Mouse (Mus musculus) embryonic facial prominence, embryonic 14.5 days (tissue): ENCODE data around the gene Fn1. TPM values are rescaled to one million over a fixed set of nuclear protein-coding genes. Genes with fewer than 3 reads are reported as not detected.

ENCODE experiments used
- ATAC-seq: fragments of 200-750 bp; cut with Nextera tagmentation; 2 replicates; pipeline ENCODE4 v1.8.0; 2017; ENCODE audit warnings: low read depth, moderate number of reproducible peaks, moderate TSS enrichment
- DNase-seq: peaks from one replicate; pipeline ENCODE4 v3.0.0-alpha.2; 2015; ENCODE audit warnings: low spot score
- H3K27ac ChIP-seq: fragments of 300-500 bp; sonication (generic); replicated peaks from 2 replicates; pipeline ENCODE4 v1.5.1; 2014; ENCODE audit warnings: low read depth, mild to moderate bottlenecking, low read length, moderate library complexity
- H3K27me3 ChIP-seq: fragments of 300-500 bp; sonication (generic); replicated peaks from 2 replicates; pipeline ENCODE4 v1.6.1; 2014; ENCODE audit warnings: low read length; ENCODE audit not compliant: control insufficient read depth, insufficient read depth
- H3K36me3 ChIP-seq: fragments of 300-500 bp; sonication (generic); 2 replicates; pipeline ENCODE4 v1.6.1; 2014; ENCODE audit warnings: low read length, mixed read lengths; ENCODE audit not compliant: control insufficient read depth, insufficient read depth
- H3K4me1 ChIP-seq: fragments of 300-500 bp; sonication (generic); 2 replicates; pipeline ENCODE4 v1.6.1; 2014; ENCODE audit warnings: antibody characterized with exemption, low read length; ENCODE audit not compliant: control insufficient read depth, insufficient read depth
- H3K4me2 ChIP-seq: fragments of 300-500 bp; sonication (generic); 2 replicates; pipeline ENCODE4 v1.6.1; 2014; ENCODE audit warnings: low read depth, mild to moderate bottlenecking, low read length, moderate library complexity, mixed read lengths
- H3K4me3 ChIP-seq: fragments of 300-500 bp; sonication (generic); 2 replicates; pipeline ENCODE4 v1.5.1; 2014; ENCODE audit warnings: low read depth, mild to moderate bottlenecking, low read length
- H3K9ac ChIP-seq: fragments of 300-500 bp; sonication (generic); 2 replicates; pipeline ENCODE4 v1.6.1; 2014; ENCODE audit warnings: low read depth, mild to moderate bottlenecking, low read length, moderate library complexity, mixed read lengths
- H3K9me3 ChIP-seq: fragments of 300-500 bp; sonication (generic); 2 replicates; pipeline ENCODE4 v1.6.1; 2016; ENCODE audit warnings: low read length; ENCODE audit not compliant: control insufficient read depth
- WGBS: fragments of 180-500 bp; shearing (Covaris S2); extraction: QIAGEN DNeasy Blood & Tissue Kit; methylation state at CpG from one replicate; pipeline ENCODE4 v1.1.7; 2014; 5-methylcytosine and 5-hydroxymethylcytosine counted together
- polyA plus RNA-seq: library from polyadenylated mRNA; unstranded; fragments of >200 nt; fragmentation: Nextera tagmentation; extraction: Ambion mirVana; gene quantifications from 2 replicates; pipeline ENCODE4 v1.2.1, GENCODE M21; 2014

Fn1 gene
- polyA plus RNA-seq, 1 experiment from 2014 or later = 277 TPM

- H3K27ac ChIP-seq = peak overlapping the region; percentile 95
- no peaks in the 10 kb centered on the region for H3K9me3 ChIP-seq
- H3K27me3 ChIP-seq = no peaks in the 10 kb centered on the region
- peak overlapping the region; percentile 78 for H3K4me2 ChIP-seq
- peak overlapping the region; percentile 91 for H3K9ac ChIP-seq
- DNase-seq (peak; percentile 24), ATAC-seq (no peak)
- H3K4me3 ChIP-seq = peak overlapping the region; percentile 85
- peaks cover 13% of the 10 kb centered on the region for H3K36me3 ChIP-seq
- peaks cover 18% of the 10 kb centered on the region; the same call in 1 of the 2 replicates for H3K4me1 ChIP-seq
- WGBS = 10% methylated on average over 8 of the region's 8 CpGs
Measured at GRCm38 (mm10) chr1:71654221-71654620, 1.2 kb upstream of the Fn1 start.

- peak; percentile 31 for DNase-seq
- Histone ChIP-seq H3K9me3 (no peaks in the 10 kb centered on the region), H3K4me3 (peak overlapping the region; percentile 85), H3K9ac (peak overlapping the region; percentile 91), H3K36me3 (peaks cover 20% of the 10 kb centered on the region), H3K27ac (peak overlapping the region; percentile 95), H3K27me3 (no peaks in the 10 kb centered on the region), H3K4me2 (peak overlapping the region; percentile 78), H3K4me1 (peaks cover 21% of the 10 kb centered on the region; the same call in 1 of the 2 replicates)
- peak; percentile 12 for ATAC-seq
- under 1% methylated on average over 23 of the region's 24 CpGs for whole genome bisulfite sequencing
Measured at GRCm38 (mm10) chr1:71653400-71654159, 580 bp upstream of the Fn1 start.

GRCm38 (mm10) chr1:71651828-71652227 is 1.2 kb downstream of the Fn1 start:
- Histone ChIP-seq H3K9ac (peak overlapping the region; percentile 91), H3K36me3 (peaks cover 37% of the 10 kb centered on the region), H3K27ac (peak overlapping the region; percentile 46; the same call in 1 of the 2 replicates), H3K4me1 (peaks cover 21% of the 10 kb centered on the region; the same call in 1 of the 2 replicates), H3K27me3 (no peaks in the 10 kb centered on the region), H3K4me3 (peak overlapping the region; percentile 85), H3K4me2 (peak overlapping the region; percentile 78), H3K9me3 (no peaks in the 10 kb centered on the region)
- WGBS = 21% methylated on average over 1 of the region's 1 CpGs
- ATAC-seq (no peak), DNase-seq (no peak)

GRCm38 (mm10) chr1:71651315-71651714 is 1.7 kb downstream of the Fn1 start:
- Histone ChIP-seq H3K9me3 (no peaks in the 10 kb centered on the region), H3K27me3 (no peaks in the 10 kb centered on the region), H3K4me3 (peak overlapping the region; percentile 85), H3K4me2 (peak overlapping the region; percentile 78), H3K36me3 (peaks cover 41% of the 10 kb centered on the region), H3K9ac (peak overlapping the region; percentile 91), H3K4me1 (peaks cover 21% of the 10 kb centered on the region; the same call in 1 of the 2 replicates), H3K27ac (peak overlapping the region; percentile 46; the same call in 1 of the 2 replicates)
- ATAC-seq (no peak), DNase-seq (peak; percentile 73)
- WGBS = 19% methylated on average over 9 of the region's 9 CpGs

GRCm38 (mm10) chr1:71650741-71651140 is 2.3 kb downstream of the Fn1 start:
- 34% methylated on average over 6 of the region's 6 CpGs for WGBS
- Histone ChIP-seq H3K4me1 (peaks cover 21% of the 10 kb centered on the region; the same call in 1 of the 2 replicates), H3K9ac (peak overlapping the region; percentile 91), H3K27ac (no peak overlapping the region), H3K4me2 (peak overlapping the region; percentile 78), H3K27me3 (no peaks in the 10 kb centered on the region), H3K36me3 (peaks cover 47% of the 10 kb centered on the region), H3K4me3 (peak overlapping the region; percentile 85), H3K9me3 (no peaks in the 10 kb centered on the region)
- ATAC-seq = no peak
- peak; percentile 27 for DNase-seq

- peaks cover 72% of the 10 kb centered on the region for H3K36me3 ChIP-seq
- H3K4me1 ChIP-seq = peaks cover 18% of the 10 kb centered on the region; the same call in 1 of the 2 replicates
- H3K27me3 ChIP-seq = no peaks in the 10 kb centered on the region
- no peak for DNase-seq
- H3K27ac ChIP-seq = no peak overlapping the region
- no peak overlapping the region for H3K4me2 ChIP-seq
- no peak overlapping the region for H3K4me3 ChIP-seq
- no peak for ATAC-seq
- no peak overlapping the region for H3K9ac ChIP-seq
- 79% methylated on average over 7 of the region's 7 CpGs for WGBS
- H3K9me3 ChIP-seq = no peaks in the 10 kb centered on the region
Measured at GRCm38 (mm10) chr1:71648166-71648565, 4.8 kb downstream of the Fn1 start.

- Histone ChIP-seq H3K27me3 (no peaks in the 10 kb centered on the region), H3K9ac (no peak overlapping the region), H3K4me3 (no peak overlapping the region), H3K9me3 (no peaks in the 10 kb centered on the region), H3K27ac (no peak overlapping the region), H3K4me2 (no peak overlapping the region), H3K4me1 (peaks cover 18% of the 10 kb centered on the region; the same call in 1 of the 2 replicates), H3K36me3 (peaks cover 86% of the 10 kb centered on the region)
- WGBS = 82% methylated on average over 5 of the region's 5 CpGs
- ATAC-seq (no peak), DNase-seq (no peak)
Measured at GRCm38 (mm10) chr1:71646774-71647173, 6.2 kb downstream of the Fn1 start.

GRCm38 (mm10) chr1:71645999-71646398 is 7.0 kb downstream of the Fn1 start:
- no peak overlapping the region for H3K4me3 ChIP-seq
- no peak for ATAC-seq
- DNase-seq = no peak
- H3K9me3 ChIP-seq = no peaks in the 10 kb centered on the region
- WGBS = 45% methylated on average over 3 of the region's 3 CpGs
- H3K27ac ChIP-seq = no peak overlapping the region
- H3K4me1 ChIP-seq = peaks cover 17% of the 10 kb centered on the region; the same call in 1 of the 2 replicates
- H3K4me2 ChIP-seq = no peak overlapping the region
- H3K36me3 ChIP-seq = peaks cover 94% of the 10 kb centered on the region
- no peaks in the 10 kb centered on the region for H3K27me3 ChIP-seq
- H3K9ac ChIP-seq = no peak overlapping the region
